ENCODE assay signal across 10 mouse cellular contexts in genomic region chr14:59232003-59232402, GRCm38 (mm10). TPM values are rescaled to one million over a fixed set of nuclear protein-coding genes. Genes with fewer than 3 reads are reported as not detected.
DNase-seq lines count a peak whose midpoint lies in the region; ATAC-seq and TF ChIP-seq lines count a peak whose summit lies in the region.
"Had no signal": no experiment of that assay in that cellular context is flagged by ENCODE, and none has a peak within 500 bp of the region (broad histone marks: within the 10 kb centered on the region; RNA-seq: fewer than 3 reads in every experiment).

No protein-coding gene starts in this region.

- no peak overlapping the region for H3K4me3 ChIP-seq in hindbrain, postnatal 0 days (ENCODE audit: low read length)
- H3K4me3 ChIP-seq in hindbrain, embryonic 12.5 days: no peak overlapping the region
- H3K4me3 ChIP-seq in bone marrow macrophage, adult 2 months (ENCODE audit: insufficient read depth, low read length): no peak overlapping the region
- H3K4me3 ChIP-seq in liver, embryonic 14.5 days (ENCODE audit: insufficient read depth in 1 of 2, low read depth in 2 of 2, low read length in 2 of 2): no peak overlapping the region

- no peak for TF ChIP-seq POLR2A in bone marrow macrophage, adult 2 months (IDR thresholded peaks at IDR 0.05; ENCODE audit: borderline replicate concordance, low read depth, low read length)

- ATAC-seq in hindbrain, postnatal 0 days: no peak
- ATAC-seq in hindbrain, embryonic 12.5 days (ENCODE audit: low FRiP score): no peak
- peak; percentile 23 for ATAC-seq in CD4-positive, CD25-positive, alpha-beta regulatory T cell, adult 4 months
- peak; percentile 71 for ATAC-seq in liver, embryonic 14.5 days (ENCODE audit: insufficient read depth)
- ATAC-seq in granulocyte monocyte progenitor cell, adult 5-6 weeks (replicated peaks; ENCODE audit: poor library complexity, severe bottlenecking): no peak
- ATAC-seq in monocyte, adult 5-6 weeks (replicated peaks; ENCODE audit: insufficient number of reproducible peaks, low FRiP score, low TSS enrichment, poor library complexity, severe bottlenecking): no peak

- no peaks in the 10 kb centered on the region for H3K9me3 ChIP-seq in hindbrain, postnatal 0 days (ENCODE audit: low read length)
- no peaks in the 10 kb centered on the region for H3K9me3 ChIP-seq in hindbrain, embryonic 12.5 days (replicated peaks)
- no peaks in the 10 kb centered on the region for H3K9me3 ChIP-seq in liver, embryonic 14.5 days (ENCODE audit: control insufficient read depth, low read length)

- no peak overlapping the region for H3K9ac ChIP-seq in hindbrain, postnatal 0 days (replicated peaks; ENCODE audit: low read length)
- H3K9ac ChIP-seq in hindbrain, embryonic 12.5 days: no peak overlapping the region
- no peak overlapping the region for H3K9ac ChIP-seq in liver, embryonic 14.5 days (replicated peaks)

- H3K4me1 ChIP-seq in hindbrain, postnatal 0 days (ENCODE audit: insufficient read depth, low read length): no peaks in the 10 kb centered on the region
- H3K4me1 ChIP-seq in hindbrain, embryonic 12.5 days: no peaks in the 10 kb centered on the region
- H3K4me1 ChIP-seq in bone marrow macrophage, adult 2 months (ENCODE audit: control insufficient read depth, insufficient read depth, low read length): peaks cover 3% of the 10 kb centered on the region; the same call in 1 of the 2 replicates
- H3K4me1 ChIP-seq in liver, embryonic 14.5 days (replicated peaks; ENCODE audit: control insufficient read depth in 2 of 2, insufficient read depth in 2 of 2, low read length in 1 of 2): no peaks in the 10 kb centered on the region

- H3K4me2 ChIP-seq in hindbrain, postnatal 0 days (ENCODE audit: low read depth, low read length): no peak overlapping the region
- H3K4me2 ChIP-seq in hindbrain, embryonic 12.5 days (replicated peaks): no peak overlapping the region
- H3K4me2 ChIP-seq in liver, embryonic 14.5 days (ENCODE audit: low read depth): no peak overlapping the region

- peak; percentile 53 for TF ChIP-seq CTCF in hindbrain, postnatal 0 days (IDR thresholded peaks at IDR 0.05; ENCODE audit: low read depth)
- TF ChIP-seq CTCF in bone marrow macrophage, adult 2 months (IDR thresholded peaks at IDR 0.05; ENCODE audit: low read depth, low read length): 0 out of 2 replicates have a peak, but pooled peaks have one; percentile 17
- TF ChIP-seq CTCF in liver, embryonic 14.5 days (IDR thresholded peaks at IDR 0.05; ENCODE audit: low read depth): peak; percentile 67

- peaks cover 68% of the 10 kb centered on the region for H3K36me3 ChIP-seq in hindbrain, postnatal 0 days (ENCODE audit: insufficient read depth, low read length)
- H3K36me3 ChIP-seq in hindbrain, embryonic 12.5 days: peaks cover 92% of the 10 kb centered on the region
- peaks cover 3% of the 10 kb centered on the region; the same call in 1 of the 2 replicates for H3K36me3 ChIP-seq in liver, embryonic 14.5 days (replicated peaks; ENCODE audit: control insufficient read depth, insufficient read depth, low read depth)

- H3K27me3 ChIP-seq in hindbrain, postnatal 0 days (ENCODE audit: insufficient read depth, low read length): no peaks in the 10 kb centered on the region
- no peaks in the 10 kb centered on the region for H3K27me3 ChIP-seq in hindbrain, embryonic 12.5 days
- no peaks in the 10 kb centered on the region for H3K27me3 ChIP-seq in liver, embryonic 14.5 days (ENCODE audit: control insufficient read depth, insufficient read depth, low read length)

- no peak for TF ChIP-seq EP300 in liver, embryonic 14.5 days (IDR thresholded peaks at IDR 0.05; ENCODE audit: low read depth)

- no peak overlapping the region for H3K27ac ChIP-seq in hindbrain, postnatal 0 days
- no peak overlapping the region for H3K27ac ChIP-seq in hindbrain, embryonic 12.5 days
- no peak overlapping the region for H3K27ac ChIP-seq in bone marrow macrophage, adult 2 months (ENCODE audit: insufficient read depth, low read depth, low read length)
- no peak overlapping the region for H3K27ac ChIP-seq in liver, embryonic 14.5 days

- WGBS in hindbrain, postnatal 0 days: 75% methylated on average over 5 of the region's 5 CpGs
- 82% methylated on average over 5 of the region's 5 CpGs for WGBS in hindbrain, embryonic 12.5 days
- WGBS in liver, embryonic 14.5 days (ENCODE audit: insufficient replicate concordance): 44% methylated on average over 5 of the region's 5 CpGs

- DNase-seq in hindbrain, postnatal 0 days (ENCODE audit: low spot score): no peak
- peak; percentile 14 to 17 (median 15) for DNase-seq in liver, embryonic 14.5 days (ENCODE audit: low read depth in 3 of 3, low spot score in 3 of 3)
- DNase-seq in thymus, postnatal 25 days: no peak

RNA-seq across cellular contexts. Expression of gene Gm6904, which starts 28.0 kb away (rescaled TPM):
- total RNA-seq in hindbrain, postnatal 0 days (2014; rRNA removed): not detected in 2 replicates
- not detected in 2 replicates for polyA plus RNA-seq in hindbrain, postnatal 0 days (2015; fragmentation: Nextera tagmentation; extraction: Ambion mirVana)
- polyA plus RNA-seq in hindbrain, embryonic 12.5 days (2016; fragmentation: Nextera tagmentation; extraction: Ambion mirVana): not detected in 2 replicates
- polyA plus RNA-seq in CD4-positive, CD25-positive, alpha-beta regulatory T cell, adult 4 months (2017; shearing (Covaris generic)): 10 to 100 TPM; 11.9 to 13.9 TPM
- 1.3 TPM in 1 of 2 replicates, not detected in the other for polyA plus RNA-seq in bone marrow macrophage, adult 2 months (2012; ENCODE audit: insufficient read depth, insufficient read length, missing spikeins)
- not detected in 2 replicates for polyA plus RNA-seq in liver, embryonic 14.5 days (2012; rRNA removed)
- not detected in 2 replicates for polyA plus RNA-seq in liver, embryonic 14.5 days (2014; fragmentation: Nextera tagmentation; extraction: Ambion mirVana)
- not detected in 2 replicates for total RNA-seq in granulocyte monocyte progenitor cell, adult 5-6 weeks (2014; fragmentation: Nextera tagmentation)
- not detected in 2 replicates for total RNA-seq in granulocyte monocyte progenitor cell, adult 5-6 weeks (2017)
- total RNA-seq in monocyte, adult 5-6 weeks (2017): 2.9 to 8.8 TPM (median 3.2 TPM) in 3 replicates
- total RNA-seq: adrenal gland, postnatal 4 days; left cerebral cortex, adult 18-20 months had no signal

RNA-seq across cellular contexts. Expression of gene Rcbtb1, which starts 31.0 kb away (rescaled TPM):
- 35.3 and 36.6 TPM in 2 replicates for total RNA-seq in hindbrain, postnatal 0 days (2014; rRNA removed)
- polyA plus RNA-seq in hindbrain, postnatal 0 days (2015; fragmentation: Nextera tagmentation; extraction: Ambion mirVana): 30.6 and 30.9 TPM in 2 replicates
- 99.2 TPM in 2 replicates for polyA plus RNA-seq in hindbrain, embryonic 12.5 days (2016; fragmentation: Nextera tagmentation; extraction: Ambion mirVana)
- 10 to 100 TPM; 24.7 to 29.5 TPM for polyA plus RNA-seq in CD4-positive, CD25-positive, alpha-beta regulatory T cell, adult 4 months (2017; shearing (Covaris generic))
- 16.4 and 16.7 TPM in 2 replicates for polyA plus RNA-seq in bone marrow macrophage, adult 2 months (2012; ENCODE audit: insufficient read depth, insufficient read length, missing spikeins)
- polyA plus RNA-seq in liver, embryonic 14.5 days (2012; rRNA removed): 8.4 and 11.2 TPM in 2 replicates
- 13.5 and 14.3 TPM in 2 replicates for polyA plus RNA-seq in liver, embryonic 14.5 days (2014; fragmentation: Nextera tagmentation; extraction: Ambion mirVana)
- 26.3 and 29.8 TPM in 2 replicates for total RNA-seq in granulocyte monocyte progenitor cell, adult 5-6 weeks (2014; fragmentation: Nextera tagmentation)
- total RNA-seq in granulocyte monocyte progenitor cell, adult 5-6 weeks (2017): 7.7 and 12.2 TPM in 2 replicates
- total RNA-seq in monocyte, adult 5-6 weeks (2017): 19.5 to 35.3 TPM (median 34.1 TPM) in 3 replicates

RNA-seq across cellular contexts. Expression of gene Gm5142, which starts 53.5 kb away (rescaled TPM):
- total RNA-seq in hindbrain, postnatal 0 days (2014; rRNA removed): not detected in 2 replicates
- polyA plus RNA-seq in hindbrain, postnatal 0 days (2015; fragmentation: Nextera tagmentation; extraction: Ambion mirVana): not detected in 2 replicates
- polyA plus RNA-seq in hindbrain, embryonic 12.5 days (2016; fragmentation: Nextera tagmentation; extraction: Ambion mirVana): not detected in 2 replicates
- polyA plus RNA-seq in CD4-positive, CD25-positive, alpha-beta regulatory T cell, adult 4 months (2017; shearing (Covaris generic)): not detected
- not detected in 2 replicates for polyA plus RNA-seq in bone marrow macrophage, adult 2 months (2012; ENCODE audit: insufficient read depth, insufficient read length, missing spikeins)
- polyA plus RNA-seq in liver, embryonic 14.5 days (2012; rRNA removed): not detected in 2 replicates
- polyA plus RNA-seq in liver, embryonic 14.5 days (2014; fragmentation: Nextera tagmentation; extraction: Ambion mirVana): not detected in 2 replicates
- total RNA-seq in granulocyte monocyte progenitor cell, adult 5-6 weeks (2014; fragmentation: Nextera tagmentation): not detected in 2 replicates
- not detected in 2 replicates for total RNA-seq in granulocyte monocyte progenitor cell, adult 5-6 weeks (2017)
- total RNA-seq in monocyte, adult 5-6 weeks (2017): not detected in 3 replicates
- total RNA-seq: adrenal gland, postnatal 4 days; left cerebral cortex, adult 18-20 months had no signal

Comparison
In these comparisons a context has a peak if more than half of its experiments do, and no peak if none do; other contexts are left out.
1. ATAC-seq: peak in CD4-positive, CD25-positive, alpha-beta regulatory T cell, adult 4 months (single experiment) and liver, embryonic 14.5 days (single experiment); none in hindbrain, postnatal 0 days (single experiment), hindbrain, embryonic 12.5 days (single experiment), granulocyte monocyte progenitor cell, adult 5-6 weeks (single experiment) and monocyte, adult 5-6 weeks (single experiment).
2. DNase-seq: peak in liver, embryonic 14.5 days (3 of 3); none in hindbrain, postnatal 0 days (single experiment) and thymus, postnatal 25 days (single experiment).
3. CTCF ChIP-seq: peak in every context shown above with its lines; median percentile 67 in liver, embryonic 14.5 days; 53 in hindbrain, postnatal 0 days; 17 in bone marrow macrophage, adult 2 months.